Mouse (Mus musculus) embryonic facial prominence, embryonic 11.5 days (tissue): ENCODE data around the gene Col4a3bp. TPM values are rescaled to one million over a fixed set of nuclear protein-coding genes. Genes with fewer than 3 reads are reported as not detected.

Experiments
- ATAC-seq: fragments of 200-750 bp; cut with Nextera tagmentation; replicated peaks from 2 replicates; pipeline ENCODE4 v1.8.0; 2017; ENCODE audit warnings: low read depth; ENCODE audit not compliant: insufficient number of reproducible peaks, low FRiP score, low TSS enrichment
- DNase-seq: peaks from one replicate; pipeline ENCODE4 v3.0.0-alpha.2; 2015; ENCODE audit warnings: low spot score
- H3K27ac ChIP-seq: fragments of 300-500 bp; sonication (generic); replicated peaks from 2 replicates; pipeline ENCODE4 v1.5.1; 2014; ENCODE audit warnings: mild to moderate bottlenecking, low read depth, low read length, control low read depth
- H3K27me3 ChIP-seq: fragments of 300-500 bp; sonication (generic); 2 replicates; pipeline ENCODE4 v1.6.1; 2014; ENCODE audit warnings: mild to moderate bottlenecking, low read length, moderate library complexity, mixed read lengths; ENCODE audit not compliant: control insufficient read depth, insufficient read depth
- H3K36me3 ChIP-seq: fragments of 300-500 bp; sonication (generic); replicated peaks from 2 replicates; pipeline ENCODE4 v1.6.1; 2014; ENCODE audit warnings: low read depth, mild to moderate bottlenecking, low read length, moderate library complexity, mixed read lengths; ENCODE audit not compliant: control insufficient read depth, insufficient read depth
- H3K4me1 ChIP-seq: fragments of 300-500 bp; sonication (generic); 2 replicates; pipeline ENCODE4 v1.6.1; 2014; ENCODE audit warnings: low read length, mixed read lengths; ENCODE audit not compliant: control insufficient read depth, insufficient read depth
- H3K4me2 ChIP-seq: fragments of 300-500 bp; sonication (generic); 2 replicates; pipeline ENCODE4 v1.6.1; 2014; ENCODE audit warnings: low read depth, mild to moderate bottlenecking, control low read depth, low read length, moderate library complexity
- H3K4me3 ChIP-seq: fragments of 300-500 bp; sonication (generic); 2 replicates; pipeline ENCODE4 v1.5.1; 2014; ENCODE audit warnings: low read depth, low read length, control low read depth
- H3K9ac ChIP-seq: fragments of 300-500 bp; sonication (generic); replicated peaks from 2 replicates; pipeline ENCODE4 v1.6.1; 2014; ENCODE audit warnings: mild to moderate bottlenecking, control low read depth, low read length
- H3K9me3 ChIP-seq: fragments of 300-500 bp; sonication (generic); replicated peaks from 2 replicates; pipeline ENCODE4 v1.6.1; 2016; ENCODE audit warnings: mild to moderate bottlenecking, low read length, inconsistent platforms, mixed read lengths; ENCODE audit not compliant: control insufficient read depth
- WGBS: fragments of 180-500 bp; shearing (Covaris S2); extraction: QIAGEN DNeasy Blood & Tissue Kit; methylation state at CpG from one replicate; pipeline ENCODE4 v1.1.7; 2014; 5-methylcytosine and 5-hydroxymethylcytosine counted together
- polyA plus RNA-seq: library from polyadenylated mRNA; unstranded; fragments of >200 nt; fragmentation: Nextera tagmentation; extraction: Ambion mirVana; gene quantifications from 2 replicates; pipeline ENCODE4 v1.2.1, GENCODE M21; 2014

Col4a3bp gene
- polyA plus RNA-seq, 1 experiment from 2014 or later, result 7.6 TPM

GRCm38 (mm10) chr13:96574170-96574569, 31.8 kb downstream of the Col4a3bp start:
- no peak overlapping the region for H3K27ac ChIP-seq
- ATAC-seq (no peak), DNase-seq (peak; percentile 33)
- no peaks in the 10 kb centered on the region for H3K27me3 ChIP-seq
- H3K4me2 ChIP-seq, result no peak overlapping the region
- WGBS, result 85% methylated on average over 2 of the region's 2 CpGs
- no peaks in the 10 kb centered on the region for H3K4me1 ChIP-seq
- no peaks in the 10 kb centered on the region for H3K36me3 ChIP-seq
- H3K9ac ChIP-seq, result no peak overlapping the region
- H3K9me3 ChIP-seq, result no peaks in the 10 kb centered on the region
- H3K4me3 ChIP-seq, result no peak overlapping the region

- no peak overlapping the region for H3K4me3 ChIP-seq
- no peaks in the 10 kb centered on the region for H3K27me3 ChIP-seq
- no peaks in the 10 kb centered on the region for H3K36me3 ChIP-seq
- no peak overlapping the region for H3K27ac ChIP-seq
- DNase-seq (no peak), ATAC-seq (no peak)
- 57% methylated on average over 2 of the region's 2 CpGs for WGBS
- no peaks in the 10 kb centered on the region for H3K9me3 ChIP-seq
- no peaks in the 10 kb centered on the region for H3K4me1 ChIP-seq
- no peak overlapping the region for H3K9ac ChIP-seq
- no peak overlapping the region for H3K4me2 ChIP-seq
Measured at GRCm38 (mm10) chr13:96579104-96579503, 36.7 kb downstream of the Col4a3bp start.

- H3K4me2 ChIP-seq, result no peak overlapping the region
- H3K4me1 ChIP-seq, result no peaks in the 10 kb centered on the region
- DNase-seq (no peak), ATAC-seq (no peak)
- no peaks in the 10 kb centered on the region for H3K9me3 ChIP-seq
- H3K9ac ChIP-seq, result no peak overlapping the region
- no peak overlapping the region for H3K27ac ChIP-seq
- H3K27me3 ChIP-seq, result no peaks in the 10 kb centered on the region
- WGBS, result 46% methylated on average over 1 of the region's 1 CpGs
- H3K36me3 ChIP-seq, result no peaks in the 10 kb centered on the region
- no peak overlapping the region for H3K4me3 ChIP-seq
Measured at GRCm38 (mm10) chr13:96579979-96580378, 37.6 kb downstream of the Col4a3bp start.

- no peak for DNase-seq
- ATAC-seq, result no peak
- no peak overlapping the region for H3K27ac ChIP-seq
- no peaks in the 10 kb centered on the region for H3K36me3 ChIP-seq
- no peak overlapping the region for H3K9ac ChIP-seq
- H3K4me1 ChIP-seq, result no peaks in the 10 kb centered on the region
- no peaks in the 10 kb centered on the region for H3K9me3 ChIP-seq
- no peaks in the 10 kb centered on the region for H3K27me3 ChIP-seq
- 92% methylated on average over 2 of the region's 2 CpGs for WGBS
- no peak overlapping the region for H3K4me3 ChIP-seq
- H3K4me2 ChIP-seq, result no peak overlapping the region
Measured at GRCm38 (mm10) chr13:96584201-96584600, 41.8 kb downstream of the Col4a3bp start.

GRCm38 (mm10) chr13:96586540-96586939, 44.1 kb downstream of the Col4a3bp start:
- ATAC-seq (no peak), DNase-seq (no peak)
- Histone ChIP-seq H3K9ac (no peak overlapping the region), H3K27me3 (no peaks in the 10 kb centered on the region), H3K4me3 (no peak overlapping the region), H3K27ac (no peak overlapping the region), H3K36me3 (no peaks in the 10 kb centered on the region), H3K4me2 (no peak overlapping the region), H3K9me3 (no peaks in the 10 kb centered on the region), H3K4me1 (no peaks in the 10 kb centered on the region)
- WGBS, result 92% methylated on average over 5 of the region's 5 CpGs

GRCm38 (mm10) chr13:96588642-96589041, 46.2 kb downstream of the Col4a3bp start:
- Histone ChIP-seq H3K27me3 (no peaks in the 10 kb centered on the region), H3K27ac (no peak overlapping the region), H3K9ac (no peak overlapping the region), H3K4me2 (no peak overlapping the region), H3K4me1 (no peaks in the 10 kb centered on the region), H3K4me3 (no peak overlapping the region), H3K36me3 (no peaks in the 10 kb centered on the region), H3K9me3 (no peaks in the 10 kb centered on the region)
- DNase-seq (no peak), ATAC-seq (no peak)
- 85% methylated on average over 1 of the region's 1 CpGs for WGBS

GRCm38 (mm10) chr13:96593621-96594020, 51.2 kb downstream of the Col4a3bp start:
- H3K36me3 ChIP-seq, result no peaks in the 10 kb centered on the region
- H3K4me2 ChIP-seq, result no peak overlapping the region
- ATAC-seq, result no peak
- H3K4me1 ChIP-seq, result no peaks in the 10 kb centered on the region
- no peak overlapping the region for H3K27ac ChIP-seq
- no peaks in the 10 kb centered on the region for H3K9me3 ChIP-seq
- WGBS, result 23% methylated on average over 1 of the region's 1 CpGs
- no peak overlapping the region for H3K4me3 ChIP-seq
- peak; percentile 71 for DNase-seq
- H3K9ac ChIP-seq, result no peak overlapping the region
- no peaks in the 10 kb centered on the region for H3K27me3 ChIP-seq

GRCm38 (mm10) chr13:96594070-96594469, 51.7 kb downstream of the Col4a3bp start:
- WGBS, result 74% methylated on average over 4 of the region's 4 CpGs
- no peaks in the 10 kb centered on the region for H3K27me3 ChIP-seq
- no peak overlapping the region for H3K4me3 ChIP-seq
- no peak for ATAC-seq
- H3K4me2 ChIP-seq, result no peak overlapping the region
- H3K36me3 ChIP-seq, result no peaks in the 10 kb centered on the region
- H3K27ac ChIP-seq, result no peak overlapping the region
- no peak overlapping the region for H3K9ac ChIP-seq
- no peaks in the 10 kb centered on the region for H3K9me3 ChIP-seq
- DNase-seq, result no peak
- H3K4me1 ChIP-seq, result no peaks in the 10 kb centered on the region
